Mouse (Mus musculus) cerebellum, postnatal 25 days (tissue): ENCODE measurements around the gene Naa15.
"Not testable (repeated sequence)": the region's sequence is repeated elsewhere in the genome, so short reads cannot be mapped to it uniquely, and the experiment has no call there.

Experiments
- DNase-seq, 2 experiments: peaks; one replicate each; pipeline ENCODE4 v3.0.0; 2021; ENCODE audit warnings: mixed read lengths in 2 of 2

Naa15 gene

GRCm38 (mm10) chr3:51394881-51395280 is 20.1 kb upstream of the Naa15 start:
- DNase-seq: no peak

- DNase-seq: no peak
Measured at GRCm38 (mm10) chr3:51395461-51396145, 19.3 kb upstream of the Naa15 start.

- DNase-seq: peak; percentile 16 to 44
Measured at GRCm38 (mm10) chr3:51396219-51397068, 18.5 kb upstream of the Naa15 start, which contains the start of gene Mgarp. Gene Mgarp (minus strand): TSS chr3:51396738.

- DNase-seq: no peak
Measured at GRCm38 (mm10) chr3:51397700-51398299, 17.1 kb upstream of the Naa15 start.

- no peak for DNase-seq
Measured at GRCm38 (mm10) chr3:51398667-51399066, 16.3 kb upstream of the Naa15 start.

GRCm38 (mm10) chr3:51399531-51399930 is 15.4 kb upstream of the Naa15 start:
- DNase-seq: no peak

GRCm38 (mm10) chr3:51400682-51401081 is 14.3 kb upstream of the Naa15 start:
- DNase-seq: no peak

GRCm38 (mm10) chr3:51402054-51402453 is 12.9 kb upstream of the Naa15 start:
- DNase-seq: not testable (repeated sequence)

- no peak for DNase-seq
Measured at GRCm38 (mm10) chr3:51402628-51403027, 12.3 kb upstream of the Naa15 start.

GRCm38 (mm10) chr3:51407870-51408560 is 6.9 kb upstream of the Naa15 start:
- peak in 1 of 2 experiments; percentile 35 for DNase-seq

GRCm38 (mm10) chr3:51408561-51409183 is 6.3 kb upstream of the Naa15 start, which contains the start of gene Ndufc1:
Gene Ndufc1 (minus strand): TSS chr3:51408988.
- DNase-seq: peak; percentile 100

- DNase-seq: no peak
Measured at GRCm38 (mm10) chr3:51412457-51412856, 2.5 kb upstream of the Naa15 start.

GRCm38 (mm10) chr3:51413276-51413675 is 1.7 kb upstream of the Naa15 start:
- DNase-seq: no peak

- DNase-seq: no peak
Measured at GRCm38 (mm10) chr3:51416073-51416363, 1.1 kb downstream of the Naa15 start.

- DNase-seq: peak in 1 of 2 experiments; percentile 70
Measured at GRCm38 (mm10) chr3:51416364-51417134, 1.6 kb downstream of the Naa15 start.

- DNase-seq: no peak
Measured at GRCm38 (mm10) chr3:51417135-51417458, 2.1 kb downstream of the Naa15 start.

- DNase-seq: no peak
Measured at GRCm38 (mm10) chr3:51417485-51417884, 2.5 kb downstream of the Naa15 start.

- no peak for DNase-seq
Measured at GRCm38 (mm10) chr3:51417966-51418365, 3.0 kb downstream of the Naa15 start.

GRCm38 (mm10) chr3:51421921-51422320 is 7.0 kb downstream of the Naa15 start:
- no peak for DNase-seq

- DNase-seq: no peak
Measured at GRCm38 (mm10) chr3:51425394-51425793, 10.4 kb downstream of the Naa15 start.

GRCm38 (mm10) chr3:51434364-51434763 is 19.4 kb downstream of the Naa15 start:
- DNase-seq: not testable (repeated sequence)
